Mouse (Mus musculus) urinary bladder, postnatal 36 days (tissue): Measurements from ENCODE around the gene Cdc42.
A peak's percentile ranks its signal among the peaks of the same experiment; 100 is the strongest.

ENCODE experiments used
- DNase-seq, 2 experiments: peaks; one replicate each; pipeline ENCODE4 v3.0.0; 2022; ENCODE audit warnings: low spot score in 2 of 2, mixed read lengths in 1 of 2

Cdc42 gene

DNA sequence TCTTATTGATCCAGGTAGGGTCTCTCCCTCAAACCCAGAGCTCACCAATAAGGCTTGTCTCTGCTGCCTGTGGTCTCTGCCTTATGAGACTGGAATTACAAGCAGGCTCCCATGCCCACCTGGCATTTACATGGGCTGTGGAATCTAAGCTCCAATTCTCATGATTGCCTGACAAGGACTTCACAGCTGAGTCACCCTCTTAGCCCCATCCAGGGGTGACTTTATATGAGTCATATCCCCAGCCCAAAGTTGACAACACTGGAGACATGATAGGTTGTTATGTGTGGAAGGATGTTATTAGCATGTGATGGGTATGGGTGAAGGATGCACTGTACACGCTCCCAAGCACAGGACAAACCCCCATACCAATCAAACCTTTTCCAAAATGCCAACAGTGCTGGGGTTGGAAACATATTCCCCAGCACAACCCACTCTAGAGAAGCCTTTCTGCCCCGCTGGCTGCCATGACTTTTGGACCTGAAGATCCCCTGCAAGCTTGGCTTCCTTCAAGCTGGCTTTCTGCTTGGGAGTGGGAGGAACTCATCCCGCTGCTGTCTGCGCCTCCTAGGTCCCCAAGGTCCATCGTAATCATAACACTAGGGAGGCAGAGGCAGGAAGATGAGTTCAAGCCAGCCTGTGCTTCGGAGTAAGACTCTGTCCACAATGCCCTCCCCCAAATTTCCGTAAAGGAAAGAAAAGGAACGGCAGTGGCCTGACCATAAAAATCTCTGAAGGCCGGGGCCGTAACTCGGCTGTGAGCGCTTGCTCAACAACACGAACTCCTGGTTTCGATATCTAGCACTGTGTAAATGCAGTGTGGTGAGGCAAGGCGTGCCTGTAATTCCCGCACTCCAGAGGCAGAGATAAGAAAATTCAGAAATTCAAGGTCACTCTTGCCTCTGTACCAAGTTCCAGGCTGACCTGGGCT lies 14.3 kb upstream of the Cdc42 start:
- no peak for DNase-seq

DNA sequence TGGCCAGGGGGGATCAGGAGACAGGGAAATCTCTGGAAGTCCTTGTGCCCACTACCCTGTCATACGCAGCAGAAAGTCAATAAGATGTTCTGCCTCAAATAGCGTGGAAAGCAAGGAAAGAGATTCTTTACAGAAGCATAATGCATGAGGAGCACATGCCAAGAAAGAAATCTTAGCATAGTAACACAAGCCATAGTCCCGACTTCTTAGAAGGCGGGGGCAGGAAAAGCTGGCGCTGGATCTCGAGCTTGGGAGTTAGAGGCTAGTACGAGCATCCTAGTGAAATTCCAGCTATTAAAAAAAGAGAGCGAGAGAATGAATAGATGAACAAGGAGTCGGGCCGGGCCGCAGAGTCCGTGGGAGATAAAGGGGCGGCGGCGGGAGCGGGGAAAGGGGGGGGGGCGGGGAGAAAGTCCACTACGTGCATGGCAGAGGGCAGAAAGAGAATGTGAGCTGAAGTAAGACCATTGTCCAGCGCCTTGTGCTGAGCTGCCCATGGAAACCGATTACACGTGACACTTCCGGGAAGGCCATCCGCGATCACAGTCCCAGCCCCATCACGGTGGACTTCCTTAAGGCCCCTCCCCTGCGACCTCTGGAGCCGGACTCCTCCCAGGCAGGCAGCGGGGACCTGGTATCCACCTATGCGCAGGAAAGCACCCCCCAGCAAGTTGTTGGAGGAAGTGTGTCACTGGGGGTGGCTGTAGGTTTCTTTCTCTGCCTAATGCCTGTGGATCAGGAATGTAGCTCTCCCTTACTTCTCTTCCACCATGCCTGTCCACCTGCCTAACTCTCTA lies 12.6 kb upstream of the Cdc42 start:
- DNase-seq, result peak in 1 of 2 experiments; percentile 53

DNA sequence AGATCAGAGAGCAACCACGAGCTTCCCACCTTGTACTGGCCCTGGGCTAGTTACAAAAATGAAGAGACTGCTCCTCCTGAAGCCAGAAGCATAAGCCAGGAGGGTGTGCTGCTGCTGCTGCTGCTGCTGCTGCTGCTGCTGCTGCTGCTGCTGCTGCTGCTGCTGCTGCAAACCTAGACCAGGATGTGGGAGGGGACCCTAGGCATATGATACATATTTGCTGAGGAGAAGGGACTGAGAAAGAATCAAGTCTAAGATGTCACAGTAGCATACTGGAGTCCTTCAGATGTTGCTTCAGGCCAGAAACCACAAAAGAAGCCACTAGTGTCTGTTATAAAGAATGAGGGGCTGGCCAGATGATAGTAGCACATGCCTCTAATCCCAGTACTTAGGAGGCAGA lies 10.7 kb upstream of the Cdc42 start:
- no peak for DNase-seq

DNA sequence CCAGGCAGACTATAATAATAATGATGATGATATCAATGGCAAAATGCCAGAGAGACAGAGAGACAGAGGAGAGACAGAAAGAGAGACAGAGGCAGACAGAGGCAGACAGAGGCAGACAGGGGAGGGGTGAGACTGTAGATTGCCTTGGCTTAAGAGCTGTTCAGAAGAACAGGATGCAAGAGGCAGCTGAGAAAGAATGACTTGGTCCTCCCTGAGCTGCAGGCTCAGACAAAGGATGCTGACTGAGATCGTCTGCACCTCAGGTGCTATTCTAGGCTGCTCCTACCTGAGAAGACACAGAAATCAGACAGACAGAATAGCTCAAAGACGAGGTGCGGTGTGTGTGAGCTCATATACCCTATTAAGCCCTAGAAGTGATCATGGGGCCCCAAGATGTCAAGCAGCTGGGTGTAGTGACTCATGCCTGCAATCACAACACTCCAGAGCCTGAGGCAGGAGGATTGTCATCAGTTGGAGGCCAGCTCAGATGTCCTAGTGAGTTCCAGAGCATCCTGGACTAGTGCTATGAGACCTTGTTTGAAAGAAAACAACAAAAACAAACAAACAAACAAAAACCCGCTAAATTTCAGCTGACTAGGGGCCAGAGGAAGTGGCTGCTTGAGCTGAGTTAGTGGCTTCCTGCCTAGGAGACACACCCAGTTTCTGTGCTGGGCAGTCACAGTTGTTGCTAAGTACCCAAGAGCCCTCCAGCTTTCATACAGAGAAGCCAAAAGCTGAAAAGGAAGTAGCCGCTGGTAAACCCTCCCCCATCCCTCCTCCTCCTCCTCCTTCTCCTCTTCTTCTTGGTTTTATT lies 10.0 kb upstream of the Cdc42 start:
- DNase-seq, result no peak

DNA sequence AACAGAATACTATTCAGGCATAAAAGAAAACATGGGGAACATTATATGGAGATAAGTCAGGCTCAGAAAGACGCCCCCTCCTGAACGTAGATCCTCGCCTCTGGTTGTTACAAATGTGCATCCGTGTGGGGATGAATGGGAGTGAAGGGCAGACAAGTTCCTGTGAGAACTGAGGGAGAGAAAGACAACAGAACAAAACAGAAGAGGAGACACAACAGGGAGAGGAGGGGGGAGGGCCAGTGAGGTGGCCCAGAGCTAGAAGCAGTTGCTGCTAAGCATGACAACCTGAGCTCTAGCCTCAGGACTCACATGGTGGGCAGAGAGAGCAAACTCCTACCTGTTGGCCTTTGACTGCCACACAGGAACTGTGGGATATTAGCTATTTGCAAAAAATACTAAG lies 8.6 kb upstream of the Cdc42 start:
- no peak for DNase-seq

DNA sequence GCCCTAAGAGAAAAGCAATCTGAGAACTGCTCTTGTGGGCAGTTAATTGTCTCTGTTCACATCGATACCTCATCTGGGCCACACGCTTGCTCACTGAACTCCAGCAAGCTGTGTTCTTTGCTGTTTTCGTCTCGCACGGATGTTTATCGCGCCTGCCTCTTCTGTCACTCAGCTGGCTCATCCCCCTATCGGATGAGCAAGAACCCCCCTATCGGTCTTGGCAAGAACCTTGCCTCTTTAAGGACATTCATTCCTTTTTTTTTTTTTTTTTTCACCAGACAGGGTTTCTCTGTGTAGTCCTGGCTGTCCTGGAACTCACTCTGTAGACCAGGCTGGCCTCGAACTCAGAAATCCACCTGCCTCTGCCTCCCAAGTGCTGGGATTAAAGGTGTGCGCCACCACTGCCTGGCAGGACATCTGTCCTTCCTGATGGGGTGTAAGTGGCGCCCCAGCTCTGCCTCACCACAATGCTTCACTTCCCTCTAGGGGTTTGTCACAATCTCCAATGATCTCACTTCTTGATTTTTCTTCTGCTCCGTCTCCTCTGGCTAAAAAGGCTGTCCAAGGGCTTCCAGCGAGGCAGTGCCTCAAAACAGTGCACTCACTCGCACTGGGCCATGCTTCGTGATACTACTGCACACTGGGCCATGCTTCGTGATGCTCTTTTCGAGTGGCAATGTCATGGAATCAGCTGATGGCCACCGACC lies 8.0 kb upstream of the Cdc42 start:
- no peak for DNase-seq

DNA sequence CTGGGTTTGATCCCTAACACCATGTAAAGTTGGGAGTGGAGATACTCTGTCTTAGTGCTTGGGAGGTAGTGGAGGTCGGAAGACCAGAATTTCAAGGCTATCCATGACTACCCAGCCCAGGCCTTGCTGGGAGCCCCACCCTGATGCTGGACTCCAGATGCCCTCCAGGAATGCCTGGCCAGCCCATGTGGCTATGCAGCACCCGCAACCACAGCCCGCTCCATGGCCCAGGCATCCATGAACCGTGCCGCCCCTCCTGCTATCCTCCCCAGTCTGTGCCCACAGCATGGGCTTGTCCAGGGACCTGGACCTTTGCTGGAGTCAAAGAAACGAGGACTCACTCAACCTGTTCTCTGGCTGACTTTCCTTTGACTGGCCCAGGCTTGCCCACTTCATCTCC lies 7.3 kb upstream of the Cdc42 start:
- DNase-seq, result no peak

DNA sequence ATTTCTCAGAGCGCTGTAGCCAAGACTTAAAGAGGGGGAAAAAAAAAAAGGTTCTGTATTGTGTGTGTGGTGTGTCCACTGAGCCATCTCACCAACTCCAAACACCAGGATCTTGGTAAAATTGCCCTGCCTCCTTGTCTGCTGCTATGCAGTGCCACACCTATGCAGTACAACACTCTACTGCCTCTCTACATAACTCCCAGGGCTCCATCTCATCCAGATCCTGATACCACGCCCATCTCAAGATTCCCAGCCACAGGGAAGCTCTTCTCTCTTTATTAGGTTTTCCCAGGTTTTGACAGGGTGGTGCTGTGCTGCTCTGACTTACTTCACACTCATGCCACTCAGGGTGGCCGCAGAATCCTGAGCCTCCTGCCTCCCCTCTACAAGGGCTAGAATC lies 3.5 kb upstream of the Cdc42 start:
- no peak for DNase-seq

DNA sequence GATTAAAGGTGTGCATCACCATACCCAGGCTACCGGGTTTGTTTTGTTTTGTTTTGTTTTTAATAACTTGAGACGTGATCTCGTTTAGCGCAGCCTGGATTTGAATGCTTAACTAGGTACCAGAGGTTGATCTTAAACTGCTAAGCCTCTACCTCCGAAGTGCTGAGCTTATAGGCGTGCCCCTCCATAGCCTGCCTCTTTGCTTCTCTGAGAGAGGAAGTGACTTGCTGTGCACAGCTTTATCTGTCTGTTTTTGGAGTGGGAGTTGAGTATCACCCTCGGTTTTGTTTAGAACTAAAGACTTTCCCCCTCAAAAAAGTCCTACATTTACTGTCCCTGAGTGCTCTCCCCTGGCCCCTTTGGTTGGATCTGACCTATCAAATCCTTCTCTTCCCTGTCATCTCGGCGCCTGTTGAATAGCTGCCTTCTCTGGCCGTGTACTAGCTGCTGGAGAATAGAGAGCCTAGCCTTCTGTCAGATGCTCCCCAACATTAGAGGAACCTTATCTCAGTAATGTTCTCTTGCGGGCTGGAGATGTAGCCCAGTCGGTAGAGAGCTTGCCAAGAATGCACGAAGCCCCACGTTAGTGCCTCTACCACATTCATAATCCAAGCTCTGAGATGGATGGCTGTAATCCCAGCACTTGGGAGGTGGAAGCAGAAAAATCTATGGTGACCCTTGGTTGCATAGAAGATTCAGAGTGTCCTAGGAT lies 927 bp upstream of the Cdc42 start:
- DNase-seq, result no peak

DNA sequence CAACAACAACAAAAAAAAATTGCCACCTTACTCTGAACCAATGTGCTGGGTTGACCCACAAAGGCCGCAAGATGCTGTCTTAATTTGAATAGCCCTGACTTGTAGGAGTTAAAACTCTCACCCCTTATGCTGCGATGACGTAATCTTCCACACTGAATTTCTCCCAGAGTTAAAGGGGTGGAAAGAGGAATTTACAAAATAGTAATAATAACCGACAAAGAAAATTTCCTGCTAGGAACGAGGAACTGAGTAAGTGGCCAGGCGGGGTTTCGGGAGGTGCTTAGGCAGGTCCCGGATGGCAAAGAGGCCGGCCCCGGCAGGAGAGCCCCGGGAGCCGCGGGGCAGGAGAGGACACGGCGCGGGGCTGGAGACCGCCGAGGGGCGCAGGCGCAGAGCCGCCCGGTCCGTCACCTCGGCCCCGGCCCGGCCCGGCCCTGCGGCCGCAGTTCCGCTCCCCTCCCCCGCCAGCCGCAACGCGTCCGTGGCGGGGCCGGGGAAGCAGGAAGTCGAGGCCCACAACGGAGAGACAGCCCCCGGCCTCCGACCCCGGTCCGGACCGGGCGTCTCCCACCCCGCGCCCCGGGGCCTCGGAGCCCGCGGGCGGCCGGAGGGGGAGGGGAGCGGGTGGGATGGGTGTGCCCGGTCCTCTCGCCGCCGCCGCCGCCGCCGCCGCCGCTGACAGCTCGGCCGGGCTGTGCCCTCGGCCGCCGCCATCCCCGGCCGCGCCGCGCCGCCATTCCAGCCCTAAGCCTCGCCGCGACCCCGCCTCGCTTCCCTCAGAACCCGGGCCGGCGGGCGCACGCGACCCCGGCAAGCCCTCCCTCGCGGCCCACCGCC lies 628 bp downstream of the Cdc42 start:
- peak; percentile 60 to 69 for DNase-seq

DNA sequence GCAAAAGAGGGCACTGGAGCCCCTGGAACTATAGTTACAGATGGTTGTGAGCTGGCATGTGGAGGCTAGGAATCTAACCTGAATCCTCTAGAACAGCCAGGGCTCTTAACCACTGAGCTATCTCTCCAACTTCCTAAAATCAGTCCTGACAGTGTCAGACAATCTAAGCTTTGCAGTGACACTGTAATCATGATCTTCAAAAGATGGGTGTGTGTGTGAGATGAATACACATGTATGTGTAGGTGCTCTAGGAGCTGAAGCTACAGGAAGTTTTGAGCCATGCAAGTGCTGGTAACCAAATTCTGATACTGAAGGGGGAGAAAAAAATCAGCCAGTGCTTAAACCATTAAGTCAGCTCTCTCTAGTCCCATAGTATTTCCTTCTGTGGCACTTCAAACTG lies 6.9 kb downstream of the Cdc42 start:
- no peak for DNase-seq

DNA sequence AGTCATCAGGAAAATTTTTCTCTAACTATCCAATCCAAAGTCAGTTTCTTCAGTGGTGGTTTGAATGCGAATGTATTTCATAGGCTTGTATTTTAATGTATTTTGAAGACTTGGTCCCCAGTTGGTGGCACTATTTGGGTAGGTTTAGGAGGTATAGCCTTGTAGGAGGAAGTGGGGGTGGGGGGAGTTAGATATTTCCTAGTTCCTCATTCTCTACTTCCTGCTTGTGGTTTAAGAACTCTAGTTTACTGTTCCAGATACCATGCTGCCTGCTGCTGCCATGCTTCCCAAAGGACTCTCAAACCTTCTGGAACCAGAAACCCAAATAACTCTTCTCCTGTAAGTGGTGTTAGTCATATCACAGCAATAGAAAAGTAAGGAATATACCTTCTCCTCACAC lies 11.7 kb downstream of the Cdc42 start:
- no peak for DNase-seq

DNA sequence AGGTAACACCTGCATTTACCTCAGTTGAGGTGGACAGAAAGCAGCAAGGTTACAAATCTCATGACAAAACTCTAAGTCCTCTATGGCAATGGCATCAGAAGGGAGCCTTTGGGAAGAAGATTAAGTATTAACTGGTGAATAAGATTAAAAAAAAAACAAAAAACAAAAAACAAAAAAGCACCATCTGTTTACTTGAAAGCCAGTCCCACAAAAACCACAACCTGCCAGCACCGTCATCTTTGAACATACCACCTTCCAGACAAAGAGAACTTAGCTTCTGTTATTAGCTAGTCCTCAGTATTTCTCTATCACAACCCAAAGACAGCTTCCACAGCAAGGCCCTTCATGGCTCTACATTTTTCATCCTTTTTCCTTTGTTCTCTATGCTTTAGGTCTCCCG lies 12.4 kb downstream of the Cdc42 start:
- DNase-seq, result no peak

DNA sequence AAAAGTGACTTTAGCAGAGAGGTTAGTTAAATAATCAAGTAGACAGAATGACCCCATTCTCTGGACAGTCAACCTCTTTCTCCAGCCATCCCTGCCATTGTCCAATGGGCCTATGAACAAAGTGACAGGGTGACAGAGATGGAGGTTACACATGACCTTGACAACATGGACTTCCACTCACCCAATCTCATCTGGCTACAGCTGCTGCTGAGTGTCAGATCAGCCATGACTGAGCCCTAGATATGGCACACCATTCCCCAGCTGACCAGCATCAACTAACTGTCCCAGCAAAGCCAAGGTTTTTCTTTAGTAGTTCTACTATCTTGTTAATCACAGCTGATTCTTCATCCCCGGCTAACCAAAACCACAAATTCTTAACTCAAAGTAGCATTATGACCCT lies 14.7 kb downstream of the Cdc42 start:
- DNase-seq, result no peak

DNA sequence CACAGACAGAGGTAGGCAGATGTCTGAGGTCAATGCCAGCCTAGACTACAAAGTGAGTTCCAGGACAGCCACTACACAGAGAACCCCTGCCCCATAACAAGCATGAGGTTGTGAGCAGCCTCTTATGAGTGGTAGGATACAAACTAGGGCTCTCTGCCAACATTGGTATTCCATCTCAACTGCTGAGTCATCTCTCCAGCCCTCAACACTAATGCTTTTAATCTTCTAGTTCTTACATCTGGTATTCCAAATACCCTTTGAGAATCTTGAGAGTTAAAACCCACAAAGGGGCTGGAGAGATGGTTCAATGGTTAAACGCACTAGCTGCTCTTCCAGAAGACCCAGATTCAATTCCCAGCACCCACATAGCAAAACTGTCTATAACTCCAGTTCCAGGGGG lies 18.1 kb downstream of the Cdc42 start:
- no peak for DNase-seq

DNA sequence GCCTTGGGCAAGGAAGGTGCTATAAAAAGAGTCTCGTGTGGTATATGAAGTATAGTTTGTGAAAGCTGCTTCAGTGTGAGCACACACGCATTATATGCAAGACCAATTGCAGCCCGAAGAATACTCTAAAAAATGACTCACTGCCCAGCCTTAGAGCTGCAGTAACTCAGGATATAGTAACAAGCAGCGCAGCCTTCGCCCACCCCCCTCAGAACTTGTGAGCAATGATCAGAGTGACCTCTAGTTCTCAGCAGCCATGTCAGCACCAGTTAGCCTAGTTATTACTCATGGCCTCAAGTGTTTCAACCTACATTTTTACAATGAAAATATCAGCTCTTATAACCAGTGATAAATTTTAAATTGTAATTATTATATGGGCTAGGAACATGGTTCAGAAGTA lies 21.1 kb downstream of the Cdc42 start:
- no peak for DNase-seq

DNA sequence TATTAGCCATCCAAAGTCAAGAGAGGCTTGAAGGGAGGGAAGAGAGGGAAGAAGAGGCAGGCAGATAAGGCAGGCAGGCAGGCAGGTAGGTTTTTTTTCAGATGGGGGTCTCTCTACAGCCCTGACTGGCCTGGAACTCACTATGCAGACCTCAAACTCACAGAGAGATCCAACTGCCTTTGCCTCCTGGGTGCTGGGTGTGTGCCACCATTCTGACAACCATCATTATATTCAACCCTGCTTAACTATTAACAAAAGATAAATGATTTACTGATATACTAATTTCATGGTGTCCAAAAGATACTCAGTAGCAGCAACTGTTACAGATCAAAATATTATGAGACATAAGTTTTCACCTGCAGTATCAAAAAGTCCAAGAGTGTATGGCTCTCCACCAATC lies 25.5 kb downstream of the Cdc42 start:
- DNase-seq, result no peak

DNA sequence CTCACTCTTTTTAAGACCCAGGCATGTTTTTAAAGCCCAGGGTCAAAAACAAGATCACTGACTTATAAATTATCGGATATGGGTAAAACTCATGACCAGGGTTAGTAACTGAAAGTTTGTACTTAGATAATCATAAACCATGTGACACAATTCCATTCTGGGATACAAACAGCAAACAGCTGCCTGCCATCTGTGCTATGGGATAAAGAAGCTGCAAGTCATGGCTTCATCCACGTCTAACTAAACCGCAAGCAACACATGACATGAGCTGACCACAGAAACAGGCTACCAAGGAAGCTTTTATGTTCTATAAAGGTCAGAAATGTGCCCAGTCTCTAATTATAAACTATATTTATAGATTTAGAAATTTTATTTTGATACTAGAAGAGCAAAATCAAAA lies 31.0 kb downstream of the Cdc42 start:
- DNase-seq, result no peak

DNA sequence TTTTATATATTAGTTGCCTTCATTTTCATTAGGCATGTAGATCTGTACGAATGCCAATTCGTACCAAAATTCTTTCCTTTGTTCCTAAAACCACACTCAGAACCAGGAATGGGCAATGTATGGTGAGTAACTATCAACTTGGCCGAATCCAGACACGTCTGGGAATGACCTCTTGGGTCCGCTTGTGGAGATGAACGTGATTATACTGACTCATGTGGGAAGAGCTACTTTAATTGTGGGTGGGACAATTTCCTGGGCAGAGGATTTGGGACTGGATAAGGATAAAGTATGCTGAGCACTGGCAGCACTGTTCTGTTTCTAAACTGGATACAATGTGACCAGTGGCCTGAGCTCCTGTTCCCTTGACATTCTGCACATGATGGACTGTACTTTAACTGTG lies 32.6 kb downstream of the Cdc42 start:
- DNase-seq, result no peak
